ENCODE assay signal across 8 mouse cellular contexts in genomic region chr2:130563212-130564055, GRCm38 (mm10). TPM values are rescaled to one million over a fixed set of nuclear protein-coding genes. Genes with fewer than 3 reads are reported as not detected.
A peak's percentile ranks its signal among the peaks of the same experiment; 100 is the strongest.
DNase-seq lines count a peak whose midpoint lies in the region; ATAC-seq lines count a peak whose summit lies in the region.

TSS of gene Mrps26 (plus strand) at chr2:130563742.

- DNase-seq in Muller cell, postnatal 12 days (ENCODE audit: inconsistent ontology term) = peak; percentile 97
- peak; percentile 95 for DNase-seq in cerebellum, adult 9-11 months
- peak; percentile 87 to 95 for DNase-seq in frontal cortex, adult 2 months (ENCODE audit: extremely low spot score in 1 of 2, low spot score in 1 of 2)
- peak; percentile 92 for DNase-seq in hindbrain, embryonic 11.5 days (ENCODE audit: low spot score)
- DNase-seq in layer of hippocampus, postnatal 10 days (ENCODE audit: low spot score in 2 of 2) = peak; percentile 88 to 93
- DNase-seq in lung, postnatal 10 days = peak; percentile 97
- DNase-seq in ovary, postnatal 36 days (ENCODE audit: low spot score) = peak; percentile 90
- peak; percentile 92 for DNase-seq in thymus, postnatal 25 days

- H3K4me2 ChIP-seq in hindbrain, embryonic 11.5 days (replicated peaks; ENCODE audit: low read depth, low read length) = peak within 1 kb of the TSS; percentile 88

- H3K9me3 ChIP-seq in hindbrain, embryonic 11.5 days (ENCODE audit: control insufficient read depth, low read length) = no peaks in the 10 kb centered on the region

- peak within 1 kb of the TSS; percentile 89 for H3K4me3 ChIP-seq in hindbrain, embryonic 11.5 days (ENCODE audit: low read depth, low read length)

- H3K27ac ChIP-seq in hindbrain, embryonic 11.5 days (ENCODE audit: low read depth, low read length) = no peak within 1 kb of the TSS

- H3K27me3 ChIP-seq in hindbrain, embryonic 11.5 days (ENCODE audit: control insufficient read depth, insufficient read depth, low read length) = no peaks in the 10 kb centered on the region

- no peaks in the 10 kb centered on the region for H3K36me3 ChIP-seq in hindbrain, embryonic 11.5 days (ENCODE audit: control insufficient read depth, insufficient read depth, low read length)

- peak within 1 kb of the TSS; percentile 85 for H3K9ac ChIP-seq in hindbrain, embryonic 11.5 days (ENCODE audit: low read depth, low read length)

- ATAC-seq in hindbrain, embryonic 11.5 days (ENCODE audit: low FRiP score) = peak; percentile 99

- 0 out of 2 replicates have a peak, but pooled peaks cover 3% of the 10 kb centered on the region for H3K4me1 ChIP-seq in hindbrain, embryonic 11.5 days (replicated peaks; ENCODE audit: control insufficient read depth, insufficient read depth, low read length)

- WGBS in hindbrain, embryonic 11.5 days = 1% methylated on average over 61 of the region's 61 CpGs

RNA-seq across cellular contexts. Expression of gene Mrps26, which starts in this region (rescaled TPM):
- polyA plus RNA-seq in frontal cortex, adult 2 months (2012; rRNA removed) = 80.5 and 86.1 TPM in 2 replicates
- polyA plus RNA-seq in hindbrain, embryonic 11.5 days (2014; fragmentation: Nextera tagmentation; extraction: Ambion mirVana) = 77.4 and 86.5 TPM in 2 replicates
- total RNA-seq in layer of hippocampus, postnatal 10 days (2021) = 10 to 100 TPM; 73.6 to 81.5 TPM
